25 mouse cellular contexts compared by ENCODE assay signal in the genomic region with DNA sequence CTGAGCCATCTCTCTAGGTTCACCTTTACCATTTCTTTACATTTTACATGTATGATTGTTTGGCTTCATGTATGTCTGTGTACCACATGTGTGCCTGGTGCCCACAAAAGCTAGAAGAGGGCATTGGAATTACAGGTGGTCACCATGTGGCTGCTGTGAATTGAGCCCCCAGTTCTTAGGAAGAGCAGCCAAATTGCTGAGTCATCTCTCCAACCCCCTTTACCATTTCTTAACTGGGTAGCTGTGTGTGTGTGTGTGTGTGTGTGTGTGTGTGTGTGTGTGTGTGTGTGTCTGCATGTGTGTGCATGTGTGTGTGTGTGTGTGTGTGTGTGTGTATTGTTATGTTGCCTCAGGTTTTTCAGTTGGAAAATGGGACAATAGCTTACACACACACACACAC.
"Had no signal": no experiment of that assay in that cellular context is flagged by ENCODE, and none has a peak within 500 bp of the region (broad histone marks: within the 10 kb centered on the region; RNA-seq: fewer than 3 reads in every experiment).

No protein-coding gene starts in this region.

- H3K36me3 ChIP-seq: heart, embryonic 10.5 days; heart, embryonic 12.5 days; hindbrain, embryonic 10.5 days; hindbrain, embryonic 12.5 days; intestine, embryonic 15.5 days; limb, embryonic 13.5 days; liver, embryonic 12.5 days had no signal

- H3K9ac ChIP-seq: heart, embryonic 12.5 days; hindbrain, embryonic 12.5 days; hindbrain, embryonic 14.5 days; intestine, embryonic 15.5 days; limb, embryonic 13.5 days; limb, embryonic 15.5 days; liver, embryonic 12.5 days; liver, embryonic 14.5 days had no signal

- DNase-seq: gastrocnemius, postnatal 14 days; gastrocnemius, postnatal 36 days; heart, adult 18-20 months; heart, postnatal 10 days; heart, postnatal 4 days; kidney, adult 18-20 months; kidney, adult 8-10 months; kidney, postnatal 10 days; kidney, postnatal 25 days; kidney, postnatal 4 days had no signal

- H3K27me3 ChIP-seq: heart, embryonic 12.5 days; hindbrain, embryonic 12.5 days; intestine, embryonic 15.5 days; limb, embryonic 13.5 days; limb, embryonic 15.5 days; liver, embryonic 12.5 days had no signal

- H3K4me3 ChIP-seq: heart, embryonic 10.5 days; heart, embryonic 12.5 days; hindbrain, embryonic 10.5 days; hindbrain, embryonic 12.5 days; intestine, embryonic 15.5 days; layer of hippocampus, adult 2 months; left cerebral cortex, adult 2 months; limb, embryonic 13.5 days; limb, embryonic 15.5 days; liver, embryonic 12.5 days had no signal

- H3K4me1 ChIP-seq: heart, embryonic 10.5 days; heart, embryonic 12.5 days; hindbrain, embryonic 10.5 days; hindbrain, embryonic 12.5 days; intestine, embryonic 15.5 days; limb, embryonic 15.5 days had no signal

- H3K27ac ChIP-seq: heart, embryonic 10.5 days; hindbrain, embryonic 10.5 days; hindbrain, embryonic 12.5 days; hindbrain, embryonic 14.5 days; intestine, embryonic 15.5 days; layer of hippocampus, adult 2 months; left cerebral cortex, adult 2 months; limb, embryonic 13.5 days; limb, embryonic 15.5 days; liver, embryonic 12.5 days; liver, embryonic 14.5 days had no signal

- ATAC-seq: hindbrain, embryonic 16.5 days; inflammation-experienced regulatory T-cells, adult 6 months; intestine, embryonic 15.5 days; intestine, postnatal 0 days; liver, embryonic 12.5 days had no signal

- H3K9me3 ChIP-seq: heart, embryonic 10.5 days; heart, embryonic 12.5 days; hindbrain, embryonic 10.5 days; hindbrain, embryonic 12.5 days; intestine, embryonic 15.5 days; limb, embryonic 13.5 days; limb, embryonic 15.5 days; liver, embryonic 12.5 days had no signal

- H3K4me2 ChIP-seq: heart, embryonic 12.5 days; hindbrain, embryonic 12.5 days; hindbrain, embryonic 14.5 days; intestine, embryonic 15.5 days; limb, embryonic 13.5 days; limb, embryonic 15.5 days; liver, embryonic 12.5 days had no signal
